Mouse (Mus musculus) heart, embryonic 16.5 days (tissue): ENCODE results near the gene Klhl5. TPM values are rescaled to one million over a fixed set of nuclear protein-coding genes. Genes with fewer than 3 reads are reported as not detected.
"Not testable (repeated sequence)": the region's sequence is repeated elsewhere in the genome, so short reads cannot be mapped to it uniquely, and the experiment has no call there.

Experiments used
- ATAC-seq: fragments of 200-750 bp; cut with Nextera tagmentation; replicated peaks from 2 replicates; pipeline ENCODE4 v1.8.0; 2017; ENCODE audit warnings: moderate number of reproducible peaks; ENCODE audit not compliant: insufficient read depth, low FRiP score; ENCODE audit errors: extremely low read depth
- H3K27ac ChIP-seq: fragments of 300-500 bp; sonication (generic); 2 replicates; pipeline ENCODE4 v1.5.1; 2014; ENCODE audit warnings: mild to moderate bottlenecking, low read length, control low read depth, moderate library complexity
- H3K27me3 ChIP-seq: fragments of 300-500 bp; sonication (generic); 2 replicates; pipeline ENCODE4 v1.6.1; 2014; ENCODE audit warnings: low read length, mixed read lengths; ENCODE audit not compliant: control insufficient read depth, insufficient read depth
- H3K36me3 ChIP-seq: fragments of 300-500 bp; sonication (generic); 2 replicates; pipeline ENCODE4 v1.6.1; 2014; ENCODE audit not compliant: control insufficient read depth, insufficient read depth
- H3K4me1 ChIP-seq: fragments of 300-500 bp; sonication (generic); 2 replicates; pipeline ENCODE4 v1.6.1; 2014; ENCODE audit warnings: low read length, mixed read lengths; ENCODE audit not compliant: control insufficient read depth, insufficient read depth
- H3K4me2 ChIP-seq: fragments of 300-500 bp; sonication (generic); 2 replicates; pipeline ENCODE4 v1.6.1; 2014; ENCODE audit warnings: low read depth, mild to moderate bottlenecking, control low read depth, low read length
- H3K4me3 ChIP-seq: fragments of 300-500 bp; sonication (generic); 2 replicates; pipeline ENCODE4 v1.5.1; 2014; ENCODE audit warnings: mild to moderate bottlenecking, control low read depth, low read length
- H3K9ac ChIP-seq: fragments of 300-500 bp; sonication (generic); 2 replicates; pipeline ENCODE4 v1.6.1; 2014; ENCODE audit warnings: low read length, control low read depth
- H3K9me3 ChIP-seq: fragments of 300-500 bp; sonication (generic); replicated peaks from 2 replicates; pipeline ENCODE4 v1.6.1; 2016; ENCODE audit warnings: low read length; ENCODE audit not compliant: control insufficient read depth
- WGBS: fragments of 180-500 bp; shearing (Covaris S2); extraction: QIAGEN DNeasy Blood & Tissue Kit; methylation state at CpG from one replicate; pipeline ENCODE4 v1.1.7; 2014; 5-methylcytosine and 5-hydroxymethylcytosine counted together
- polyA plus RNA-seq: library from polyadenylated mRNA; unstranded; fragments of >200 nt; fragmentation: Nextera tagmentation; extraction: Ambion mirVana; gene quantifications from 2 replicates; pipeline ENCODE4 v1.2.1, GENCODE M21; 2015

Gene Klhl5
- polyA plus RNA-seq, 1 experiment from 2014 or later, result 10.2 TPM

GRCm38 (mm10) chr5:65102026-65102640 is 5.2 kb upstream of the Klhl5 start:
- Histone ChIP-seq H3K4me1 (peaks cover 18% of the 10 kb centered on the region), H3K36me3 (no peaks in the 10 kb centered on the region), H3K9ac (0 out of 2 replicates have a peak overlapping the region, but pooled peaks have one; percentile 18), H3K9me3 (no peaks in the 10 kb centered on the region), H3K4me3 (no peak overlapping the region), H3K4me2 (peak overlapping the region; percentile 24), H3K27me3 (no peaks in the 10 kb centered on the region), H3K27ac (peak overlapping the region; percentile 8; the same call in 1 of the 2 replicates)
- no peak for ATAC-seq
- 40% methylated on average over 3 of the region's 3 CpGs for WGBS

GRCm38 (mm10) chr5:65102641-65103042 is 4.7 kb upstream of the Klhl5 start:
- H3K4me2 ChIP-seq, result peak overlapping the region; percentile 24
- H3K36me3 ChIP-seq, result no peaks in the 10 kb centered on the region
- 24% methylated on average over 10 of the region's 10 CpGs for WGBS
- no peak overlapping the region for H3K4me3 ChIP-seq
- no peak overlapping the region; the same call in 1 of the 2 replicates for H3K27ac ChIP-seq
- H3K4me1 ChIP-seq, result peaks cover 18% of the 10 kb centered on the region
- H3K9ac ChIP-seq, result 0 out of 2 replicates have a peak overlapping the region, but pooled peaks have one; percentile 18
- no peaks in the 10 kb centered on the region for H3K9me3 ChIP-seq
- ATAC-seq, result no peak
- no peaks in the 10 kb centered on the region for H3K27me3 ChIP-seq

GRCm38 (mm10) chr5:65107773-65108432 is 564 bp downstream of the Klhl5 start:
- 1% methylated on average over 42 of the region's 42 CpGs for WGBS
- Histone ChIP-seq H3K9me3 (no peaks in the 10 kb centered on the region), H3K4me3 (peak overlapping the region; percentile 91), H3K9ac (peak overlapping the region; percentile 91), H3K4me1 (peaks cover 11% of the 10 kb centered on the region), H3K27me3 (no peaks in the 10 kb centered on the region), H3K36me3 (no peaks in the 10 kb centered on the region), H3K27ac (peak overlapping the region; percentile 87), H3K4me2 (peak overlapping the region; percentile 88)
- peak; percentile 22 for ATAC-seq

GRCm38 (mm10) chr5:65112225-65112624 is 4.9 kb downstream of the Klhl5 start:
- not testable (repeated sequence) for ATAC-seq, H3K4me3 ChIP-seq, H3K4me2 ChIP-seq, H3K9ac ChIP-seq, H3K36me3 ChIP-seq, H3K27ac ChIP-seq, H3K9me3 ChIP-seq, H3K27me3 ChIP-seq, H3K4me1 ChIP-seq
- 41% methylated on average over 3 of the region's 3 CpGs for WGBS

GRCm38 (mm10) chr5:65113323-65113722 is 6.0 kb downstream of the Klhl5 start:
- peaks cover 7% of the 10 kb centered on the region for H3K4me1 ChIP-seq
- H3K9ac ChIP-seq, result no peak overlapping the region
- peak overlapping the region; percentile 50 for H3K27ac ChIP-seq
- no peak overlapping the region for H3K4me3 ChIP-seq
- peaks cover 9% of the 10 kb centered on the region for H3K36me3 ChIP-seq
- WGBS, result 53% methylated on average over 6 of the region's 6 CpGs
- H3K27me3 ChIP-seq, result no peaks in the 10 kb centered on the region
- H3K4me2 ChIP-seq, result no peak overlapping the region; the same call in 1 of the 2 replicates
- no peaks in the 10 kb centered on the region for H3K9me3 ChIP-seq
- ATAC-seq, result peak; percentile 52; the same call in 1 of the 2 replicates

- H3K27ac ChIP-seq, result no peak overlapping the region
Observed at GRCm38 (mm10) chr5:65116789-65117188, 9.4 kb downstream of the Klhl5 start.

GRCm38 (mm10) chr5:65119495-65119894 is 12.2 kb downstream of the Klhl5 start:
- Histone ChIP-seq H3K4me2 (no peak overlapping the region), H3K36me3 (peaks cover 9% of the 10 kb centered on the region), H3K27me3 (no peaks in the 10 kb centered on the region), H3K9ac (no peak overlapping the region), H3K9me3 (no peaks in the 10 kb centered on the region), H3K27ac (0 out of 2 replicates have a peak overlapping the region, but pooled peaks have one; percentile 12), H3K4me3 (no peak overlapping the region), H3K4me1 (0 out of 2 replicates have a peak, but pooled peaks cover 3% of the 10 kb centered on the region)
- no peak for ATAC-seq
- WGBS, result 74% methylated on average over 1 of the region's 1 CpGs

More at GRCm38 (mm10) chr5:65116789-65117188, 9.4 kb downstream of the Klhl5 start:
- Histone ChIP-seq H3K9me3 (no peaks in the 10 kb centered on the region), H3K36me3 (peaks cover 9% of the 10 kb centered on the region), H3K27me3 (no peaks in the 10 kb centered on the region), H3K4me1 (peaks cover 2% of the 10 kb centered on the region), H3K4me3 (no peak overlapping the region), H3K9ac (no peak overlapping the region), H3K4me2 (no peak overlapping the region)
- ATAC-seq, result no peak
- WGBS, result 88% methylated on average over 2 of the region's 2 CpGs

GRCm38 (mm10) chr5:65119918-65120317 is 12.6 kb downstream of the Klhl5 start:
- H3K9ac ChIP-seq, result no peak overlapping the region
- H3K9me3 ChIP-seq, result no peaks in the 10 kb centered on the region
- H3K27me3 ChIP-seq, result no peaks in the 10 kb centered on the region
- H3K4me1 ChIP-seq, result 0 out of 2 replicates have a peak, but pooled peaks cover 3% of the 10 kb centered on the region
- ATAC-seq, result no peak
- no peak overlapping the region for H3K4me2 ChIP-seq
- WGBS, result 50% methylated on average over 3 of the region's 3 CpGs
- 0 out of 2 replicates have a peak overlapping the region, but pooled peaks have one; percentile 43 for H3K27ac ChIP-seq
- no peak overlapping the region for H3K4me3 ChIP-seq
- H3K36me3 ChIP-seq, result peaks cover 9% of the 10 kb centered on the region

GRCm38 (mm10) chr5:65122616-65123015 is 15.3 kb downstream of the Klhl5 start:
- 53% methylated on average over 3 of the region's 3 CpGs for WGBS
- H3K27ac ChIP-seq, result no peak overlapping the region

More at GRCm38 (mm10) chr5:65122616-65123015, 15.3 kb downstream of the Klhl5 start:
- H3K9ac ChIP-seq, result no peak overlapping the region
- no peak overlapping the region for H3K4me2 ChIP-seq
- no peak for ATAC-seq
- H3K27me3 ChIP-seq, result no peaks in the 10 kb centered on the region
- H3K9me3 ChIP-seq, result no peaks in the 10 kb centered on the region
- H3K4me1 ChIP-seq, result 0 out of 2 replicates have a peak, but pooled peaks cover 3% of the 10 kb centered on the region
- no peaks in the 10 kb centered on the region for H3K36me3 ChIP-seq
- H3K4me3 ChIP-seq, result no peak overlapping the region
